Mouse (Mus musculus): ENCODE measurements around the gene 6030452D12Rik. TPM values are rescaled to one million over a fixed set of nuclear protein-coding genes. Genes with fewer than 3 reads are reported as not detected.

The 6030452D12Rik gene
- total RNA-seq, 2 experiments from 2014 or later = not detected

DNA sequence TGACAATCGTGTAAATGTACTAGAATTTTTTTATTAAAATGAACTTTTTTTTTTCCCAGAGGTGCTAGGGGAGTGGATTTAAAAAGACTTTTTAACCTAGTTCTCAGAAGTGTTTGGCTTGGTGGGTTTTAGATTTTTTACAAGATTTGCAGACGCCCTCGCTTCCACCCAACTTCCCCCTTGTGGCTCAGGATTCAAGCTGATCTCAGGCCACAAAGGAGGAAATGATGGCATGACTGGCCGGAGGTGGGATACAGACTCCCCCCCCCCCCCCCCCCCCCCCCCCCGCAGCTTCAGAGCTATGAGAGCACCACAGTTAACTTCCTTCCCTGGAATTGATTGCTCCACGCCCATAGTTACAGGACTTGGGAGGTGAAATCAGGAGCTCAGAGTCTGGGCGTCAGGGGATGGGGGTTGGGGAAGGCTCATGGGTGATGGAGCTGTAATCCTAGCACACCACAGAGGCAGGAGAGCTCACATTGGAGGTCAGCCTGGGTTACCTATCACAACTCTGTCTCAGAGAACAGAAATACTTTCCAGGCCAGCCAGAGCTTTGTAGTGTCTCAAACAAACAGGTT is 55.8 kb downstream of the 6030452D12Rik start:
- intact Hi-C loops (cut with DNase I) = no loop called here

More for the DNA sequence above, 55.8 kb downstream of the 6030452D12Rik start:
- DNase-seq = no peak

Other genes starting within 250 kb of the 6030452D12Rik start
- gene Smpd3, start 162.5 kb upstream of the 6030452D12Rik start, total RNA-seq (2021) = 100 to 1,000 TPM; 152 to 158 TPM
- 10 to 100 TPM; 39.3 to 39.8 TPM for gene Zfp90, start 85.2 kb upstream of the 6030452D12Rik start, total RNA-seq (2021)
- under 1 TPM; 0.28 to 0.46 TPM for gene Cdh3, start 10.4 kb downstream of the 6030452D12Rik start, total RNA-seq (2021)
- 100 to 1,000 TPM; 117 to 133 TPM for gene Gm10073, start 72.9 kb downstream of the 6030452D12Rik start, total RNA-seq (2021)
- 1 to 10 TPM; 4.1 to 4.2 TPM for gene Cdh1, start 102.8 kb downstream of the 6030452D12Rik start, total RNA-seq (2021)
- gene Tango6, start 182.5 kb downstream of the 6030452D12Rik start, total RNA-seq (2021) = 1 to 10 TPM; 7.1 to 8.0 TPM

Measured in left cerebral cortex, postnatal 4 days (tissue).